Mouse (Mus musculus): ENCODE data around the gene Agbl4. TPM values are rescaled to one million over a fixed set of nuclear protein-coding genes. Genes with fewer than 3 reads are reported as not detected.

The Agbl4 gene
- total and polyA plus RNA-seq, 3 experiments = not detected

- Histone ChIP-seq H3K9me3 (replicated peaks; ENCODE audit: low read length) (no peaks in the 10 kb centered on the region), H3K4me2 (ENCODE audit: insufficient read depth, low read depth, poor library complexity, severe bottlenecking) (no peak overlapping the region), H3K27ac (ENCODE audit: insufficient read depth, low read depth) (no peak overlapping the region), H3K27me3 (replicated peaks) (no peaks in the 10 kb centered on the region), H3K4me3 (replicated peaks in 1 of 3; ENCODE audit: low read depth in 2 of 3, low read length in 2 of 3, poor library complexity in 1 of 3) (no peak overlapping the region), H3K4me1 (ENCODE audit: control insufficient read depth in 1 of 2, insufficient read depth in 2 of 2) (peaks cover 0 to 5% of the 10 kb centered on the region in 2 experiments; a peak in 2 of 4 replicates), H3K36me3 (replicated peaks in 1 of 2; ENCODE audit: control insufficient read depth in 1 of 2, insufficient read depth in 1 of 2, low read length in 1 of 2) (no peaks in the 10 kb centered on the region), H3K9ac (ENCODE audit: insufficient read depth, low read depth) (no peak overlapping the region), H3K79me2 (replicated peaks; ENCODE audit: control insufficient read depth, extremely low read depth, insufficient read depth, poor library complexity, severe bottlenecking) (no peaks in the 10 kb centered on the region)
- dilution Hi-C loops (cut with MboI; ENCODE audit: extremely low pct_ligation_motif_present, extremely low pct_unique_long_range_greater_than_20kb, low sequenced_read_pairs) (no loop called here), in situ Hi-C loops (cut with MboI; ENCODE audit: low pct_ligation_motif_present, low pct_unique_long_range_greater_than_20kb, low sequenced_read_pairs) (no loop called here)
- no peak for DNase-seq (ENCODE audit: extremely low read depth)
- TF ChIP-seq ETS1 (conservative IDR thresholded peaks at IDR 0.05; ENCODE audit: low read depth, low read length) = no peak
- TF ChIP-seq MAFK (IDR thresholded peaks at IDR 0.05; ENCODE audit: insufficient replicate concordance, low read length) = no peak
- no peak for TF ChIP-seq CHD1 (IDR thresholded peaks at IDR 0.05; ENCODE audit: low read depth, low read length)
- no peak for TF ChIP-seq IRF4 (IDR thresholded peaks at IDR 0.05; ENCODE audit: low read depth, low read length)
- TF ChIP-seq RCOR1 (conservative IDR thresholded peaks at IDR 0.05; ENCODE audit: low read depth, low read length) = no peak
- TF ChIP-seq UBTF (IDR thresholded peaks at IDR 0.05; ENCODE audit: low read depth, low read length) = no peak
- no peak for TF ChIP-seq MEF2A (IDR thresholded peaks at IDR 0.05; ENCODE audit: borderline replicate concordance, low read depth, low read length)
Measured at GRCm38 (mm10) chr4:111516136-111516535, 1118.7 kb downstream of the Agbl4 start.

- H3K9ac ChIP-seq (ENCODE audit: insufficient read depth, low read depth) = no peak overlapping the region
- H3K9me3 ChIP-seq (replicated peaks; ENCODE audit: low read length) = no peaks in the 10 kb centered on the region
- no peak for DNase-seq (ENCODE audit: extremely low read depth)
- no peak for TF ChIP-seq MEF2A (IDR thresholded peaks at IDR 0.05; ENCODE audit: borderline replicate concordance, low read depth, low read length)
- no peak for TF ChIP-seq MAFK (IDR thresholded peaks at IDR 0.05; ENCODE audit: insufficient replicate concordance, low read length)
- TF ChIP-seq SMC3 (IDR thresholded peaks at IDR 0.05; ENCODE audit: low read depth, low read length) = no peak
- no peaks in the 10 kb centered on the region for H3K79me2 ChIP-seq (replicated peaks; ENCODE audit: control insufficient read depth, extremely low read depth, insufficient read depth, poor library complexity, severe bottlenecking)
- in situ Hi-C loops (cut with MboI; ENCODE audit: low pct_ligation_motif_present, low pct_unique_long_range_greater_than_20kb, low sequenced_read_pairs) = no loop called here
- dilution Hi-C loops (cut with MboI; ENCODE audit: extremely low pct_ligation_motif_present, extremely low pct_unique_long_range_greater_than_20kb, low sequenced_read_pairs) = no loop called here
- H3K4me3 ChIP-seq (replicated peaks in 1 of 3; ENCODE audit: low read depth in 2 of 3, low read length in 2 of 3, poor library complexity in 1 of 3) = no peak overlapping the region
- no peaks in the 10 kb centered on the region for H3K27me3 ChIP-seq (replicated peaks)
- no peak overlapping the region for H3K4me2 ChIP-seq (ENCODE audit: insufficient read depth, low read depth, poor library complexity, severe bottlenecking)
- peaks cover 0 to 5% of the 10 kb centered on the region in 2 experiments; a peak in 2 of 4 replicates for H3K4me1 ChIP-seq (ENCODE audit: control insufficient read depth in 1 of 2, insufficient read depth in 2 of 2)
- H3K36me3 ChIP-seq (replicated peaks in 1 of 2; ENCODE audit: control insufficient read depth in 1 of 2, insufficient read depth in 1 of 2, low read length in 1 of 2) = no peaks in the 10 kb centered on the region
- no peak overlapping the region for H3K27ac ChIP-seq (ENCODE audit: insufficient read depth, low read depth)
Measured at GRCm38 (mm10) chr4:111517063-111517792, 1119.8 kb downstream of the Agbl4 start.

- Histone ChIP-seq H3K4me1 (ENCODE audit: control insufficient read depth in 1 of 2, insufficient read depth in 2 of 2) (peaks cover 0 to 5% of the 10 kb centered on the region in 2 experiments; a peak in 2 of 4 replicates), H3K4me2 (ENCODE audit: insufficient read depth, low read depth, poor library complexity, severe bottlenecking) (no peak overlapping the region), H3K79me2 (replicated peaks; ENCODE audit: control insufficient read depth, extremely low read depth, insufficient read depth, poor library complexity, severe bottlenecking) (no peaks in the 10 kb centered on the region), H3K27me3 (replicated peaks) (no peaks in the 10 kb centered on the region), H3K9ac (ENCODE audit: insufficient read depth, low read depth) (no peak overlapping the region), H3K4me3 (replicated peaks in 1 of 3; ENCODE audit: low read depth in 2 of 3, low read length in 2 of 3, poor library complexity in 1 of 3) (no peak overlapping the region), H3K36me3 (replicated peaks in 1 of 2; ENCODE audit: control insufficient read depth in 1 of 2, insufficient read depth in 1 of 2, low read length in 1 of 2) (no peaks in the 10 kb centered on the region), H3K9me3 (replicated peaks; ENCODE audit: low read length) (no peaks in the 10 kb centered on the region), H3K27ac (ENCODE audit: insufficient read depth, low read depth) (no peak overlapping the region)
- TF ChIP-seq ZC3H11A (IDR thresholded peaks at IDR 0.05; ENCODE audit: low read depth, low read length) (no peak), UBTF (IDR thresholded peaks at IDR 0.05; ENCODE audit: low read depth, low read length) (no peak), KAT2A (IDR thresholded peaks at IDR 0.05; ENCODE audit: insufficient replicate concordance, low read length) (no peak), EP300 (IDR thresholded peaks at IDR 0.05; ENCODE audit: low read length) (no peak), ETS1 (conservative IDR thresholded peaks at IDR 0.05; ENCODE audit: low read depth, low read length) (no peak), SIN3A (IDR thresholded peaks at IDR 0.05; ENCODE audit: low read length) (no peak), RCOR1 (conservative IDR thresholded peaks at IDR 0.05; ENCODE audit: low read depth, low read length) (no peak), POLR2AphosphoS2 (IDR thresholded peaks at IDR 0.05; ENCODE audit: low read depth, low read length) (no peak), CTCF (conservative IDR thresholded peaks at IDR 0.05 in 1 of 2, IDR thresholded peaks at IDR 0.05 in 1 of 2; ENCODE audit: low read depth in 2 of 2, low read length in 2 of 2) (no peak), MXI1 (IDR thresholded peaks at IDR 0.05; ENCODE audit: low read depth, low read length) (no peak), NELFE (IDR thresholded peaks at IDR 0.05; ENCODE audit: low read depth, low read length) (no peak), MAFK (IDR thresholded peaks at IDR 0.05; ENCODE audit: insufficient replicate concordance, low read length) (no peak), PAX5 (IDR thresholded peaks at IDR 0.05; ENCODE audit: low read length) (no peak), E2F4 (IDR thresholded peaks at IDR 0.05; ENCODE audit: insufficient replicate concordance, low read depth, low read length) (no peak), ZMIZ1 (IDR thresholded peaks at IDR 0.05; ENCODE audit: low read depth, low read length) (no peak), ZNF384 (IDR thresholded peaks at IDR 0.05; ENCODE audit: low read depth, low read length) (no peak)
- DNase-seq (ENCODE audit: extremely low read depth) = no peak
- in situ Hi-C loops (cut with MboI; ENCODE audit: low pct_ligation_motif_present, low pct_unique_long_range_greater_than_20kb, low sequenced_read_pairs) (no loop called here), dilution Hi-C loops (cut with MboI; ENCODE audit: extremely low pct_ligation_motif_present, extremely low pct_unique_long_range_greater_than_20kb, low sequenced_read_pairs) (no loop called here)
Measured at GRCm38 (mm10) chr4:111518191-111518590, 1120.7 kb downstream of the Agbl4 start.
